Mouse (Mus musculus) heart, postnatal 0 days (tissue): ENCODE measurements at regions not wholly inside any gene's neighbourhood (a gene's known extent, or its start where the extent isn't known, plus 50 kb on each side); places are given as distances from the start of the nearest gene placed in this dataset.

ENCODE experiments used
- ATAC-seq: fragments of 200-750 bp; cut with Nextera tagmentation; 2 replicates; pipeline ENCODE4 v1.8.0; 2017; ENCODE audit warnings: low read depth, moderate number of reproducible peaks, moderate library complexity; ENCODE audit not compliant: insufficient read depth
- DNase-seq: peaks from one replicate; pipeline ENCODE4 v3.0.0-alpha.2; 2016; ENCODE audit warnings: low spot score
- H3K27ac ChIP-seq: fragments of 300-500 bp; sonication (generic); 2 replicates; pipeline ENCODE4 v1.5.1; 2014; ENCODE audit warnings: low read depth, mild to moderate bottlenecking
- H3K27me3 ChIP-seq: fragments of 300-500 bp; sonication (generic); 2 replicates; pipeline ENCODE4 v1.6.1; 2014; ENCODE audit warnings: low read length, mixed read lengths; ENCODE audit not compliant: control insufficient read depth, insufficient read depth
- H3K36me3 ChIP-seq: fragments of 300-500 bp; sonication (generic); replicated peaks from 2 replicates; pipeline ENCODE4 v1.6.1; 2014; ENCODE audit warnings: low read length, mixed read lengths; ENCODE audit not compliant: control insufficient read depth, insufficient read depth
- H3K4me1 ChIP-seq: fragments of 300-500 bp; sonication (generic); 2 replicates; pipeline ENCODE4 v1.6.1; 2014; ENCODE audit warnings: antibody characterized with exemption; ENCODE audit not compliant: control insufficient read depth, insufficient read depth
- H3K4me2 ChIP-seq: fragments of 300-500 bp; sonication (generic); 2 replicates; pipeline ENCODE4 v1.6.1; 2014; ENCODE audit warnings: low read depth, mild to moderate bottlenecking, low read length, moderate library complexity
- H3K4me3 ChIP-seq: fragments of 300-500 bp; sonication (generic); 2 replicates; pipeline ENCODE4 v1.5.1; 2014; ENCODE audit warnings: low read depth, low read length
- H3K9ac ChIP-seq: fragments of 300-500 bp; sonication (generic); replicated peaks from 2 replicates; pipeline ENCODE4 v1.6.1; 2014; ENCODE audit warnings: low read depth, low read length, mixed read lengths
- H3K9me3 ChIP-seq: fragments of 300-500 bp; sonication (generic); replicated peaks from 2 replicates; pipeline ENCODE4 v1.6.1; 2016; ENCODE audit warnings: low read length; ENCODE audit not compliant: control insufficient read depth
- CTCF ChIP-seq: IDR thresholded peaks from 2 replicates; pipeline ENCODE4 v1.5.1; 2016; ENCODE audit warnings: antibody characterized with exemption, control low read depth, low read depth
- EP300 ChIP-seq: IDR thresholded peaks from 2 replicates; pipeline ENCODE4 v1.6.1; 2016; ENCODE audit warnings: antibody characterized with exemption, low read depth
- WGBS: fragments of 180-500 bp; shearing (Covaris S2); extraction: QIAGEN DNeasy Blood & Tissue Kit; methylation state at CpG from one replicate; pipeline ENCODE4 v1.1.7; 2014; 5-methylcytosine and 5-hydroxymethylcytosine counted together

DNA sequence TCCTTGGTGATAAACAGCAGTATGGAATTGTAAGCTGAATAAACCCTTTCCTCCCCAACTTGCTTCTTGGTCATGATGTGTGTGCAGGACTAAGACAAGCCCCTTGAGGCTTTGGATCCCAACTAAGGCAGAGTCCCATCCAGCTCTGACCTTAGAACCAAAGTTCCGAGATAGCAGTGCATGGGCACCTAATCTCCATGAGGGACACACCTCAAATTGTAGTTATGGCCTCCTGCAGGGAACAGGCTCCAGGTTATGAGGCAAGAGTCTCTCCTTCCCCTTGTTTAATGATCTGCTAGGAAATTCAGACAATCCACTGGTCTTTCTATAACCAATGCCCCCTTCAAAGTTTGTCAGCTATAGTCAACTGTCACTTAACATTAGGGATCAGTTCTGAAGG lies 96.9 kb downstream of the Zfp36l1 start:
- DNase-seq (no peak), ATAC-seq (no peak)
- H3K9me3 ChIP-seq = no peaks in the 10 kb centered on the region
- 96% methylated on average over 1 of the region's 1 CpGs for whole genome bisulfite sequencing
- H3K9ac ChIP-seq = no peak overlapping the region
- no peaks in the 10 kb centered on the region for H3K27me3 ChIP-seq
- no peak overlapping the region for H3K27ac ChIP-seq
- no peak for TF ChIP-seq EP300
- no peak for TF ChIP-seq CTCF
- peaks cover 42% of the 10 kb centered on the region for H3K4me1 ChIP-seq
- no peak overlapping the region for H3K4me2 ChIP-seq
- H3K4me3 ChIP-seq = no peak overlapping the region
- no peaks in the 10 kb centered on the region for H3K36me3 ChIP-seq

DNA sequence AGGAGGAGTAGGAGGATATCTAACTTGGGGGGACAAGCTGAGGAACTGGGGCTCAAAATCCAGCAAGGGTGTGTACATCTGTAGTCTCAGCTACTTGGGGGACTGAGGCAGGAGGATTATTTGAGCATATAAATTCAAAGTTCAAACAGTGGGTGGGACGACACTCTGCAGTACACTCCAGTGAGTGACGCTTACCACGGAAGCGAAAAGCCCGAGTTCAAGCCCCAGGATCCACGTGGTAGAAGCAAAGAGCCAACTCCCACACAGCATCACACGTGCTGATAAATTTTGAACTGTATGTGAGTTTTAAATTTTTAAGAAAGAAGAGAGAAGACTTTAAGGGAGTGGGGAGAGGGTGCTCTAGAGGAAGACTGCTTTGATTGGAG lies 98.2 kb downstream of the Zfp36l1 start:
- H3K9me3 ChIP-seq = no peaks in the 10 kb centered on the region
- no peak overlapping the region for H3K9ac ChIP-seq
- peak overlapping the region; percentile 30; the same call in 1 of the 2 replicates for H3K4me2 ChIP-seq
- no peak overlapping the region for H3K4me3 ChIP-seq
- no peaks in the 10 kb centered on the region for H3K36me3 ChIP-seq
- H3K4me1 ChIP-seq = peaks cover 41% of the 10 kb centered on the region
- DNase-seq = no peak
- TF ChIP-seq EP300 = no peak
- no peak for TF ChIP-seq CTCF
- H3K27ac ChIP-seq = peak overlapping the region; percentile 65; the same call in 1 of the 2 replicates
- no peaks in the 10 kb centered on the region for H3K27me3 ChIP-seq
- 57% methylated on average over 7 of the region's 7 CpGs for WGBS
- ATAC-seq = no peak

DNA sequence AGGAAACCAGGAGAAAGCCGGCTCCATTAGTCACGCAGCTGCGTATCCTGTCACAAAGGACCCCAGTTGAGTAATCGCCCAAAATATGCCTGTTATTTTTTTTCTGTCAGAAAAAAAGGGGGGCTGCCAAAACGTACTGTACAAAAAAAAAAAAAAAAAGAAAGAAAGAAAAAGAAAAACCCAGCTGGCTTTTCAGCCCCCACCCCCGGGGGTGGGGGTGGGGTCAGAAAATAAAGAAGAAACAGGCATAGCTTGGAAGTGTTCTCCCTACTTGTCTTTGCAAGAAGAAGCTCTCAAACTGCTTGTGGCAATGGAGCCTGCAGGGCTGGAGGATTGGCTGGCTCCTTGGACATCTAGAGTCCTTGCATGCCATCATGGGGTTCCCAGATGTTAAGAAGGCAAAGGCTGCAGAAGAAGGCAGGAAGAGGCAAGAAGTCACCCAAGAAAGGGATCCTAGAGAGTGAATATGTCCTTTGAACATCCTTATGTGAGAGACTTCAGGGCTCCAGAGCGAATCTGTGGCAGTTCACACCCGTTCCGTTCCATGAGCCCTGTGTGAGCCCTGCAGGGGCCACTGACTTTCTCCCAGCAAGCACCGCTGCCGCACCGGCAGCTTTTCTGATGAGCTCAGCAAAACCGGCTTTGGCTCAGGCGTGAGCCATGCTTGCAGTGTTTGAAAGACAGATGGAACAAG lies 98.8 kb downstream of the Zfp36l1 start:
- no peak for TF ChIP-seq CTCF
- no peak for TF ChIP-seq EP300
- DNase-seq = peak; percentile 23
- Histone ChIP-seq H3K9me3 (no peaks in the 10 kb centered on the region), H3K4me3 (no peak overlapping the region), H3K36me3 (no peaks in the 10 kb centered on the region), H3K4me1 (peaks cover 41% of the 10 kb centered on the region), H3K9ac (no peak overlapping the region), H3K27ac (peak overlapping the region; percentile 65), H3K4me2 (peak overlapping the region; percentile 30; the same call in 1 of the 2 replicates), H3K27me3 (no peaks in the 10 kb centered on the region)
- WGBS = 40% methylated on average over 14 of the region's 14 CpGs
- ATAC-seq = peak; percentile 27; the same call in 1 of the 2 replicates

- H3K27me3 ChIP-seq = no peaks in the 10 kb centered on the region
- H3K9ac ChIP-seq = no peak overlapping the region
- 78% methylated on average over 6 of the region's 6 CpGs for WGBS
- H3K27ac ChIP-seq = peak overlapping the region; percentile 37; the same call in 1 of the 2 replicates
- no peaks in the 10 kb centered on the region for H3K36me3 ChIP-seq
- H3K4me2 ChIP-seq = peak overlapping the region; percentile 30; the same call in 1 of the 2 replicates
- ATAC-seq (no peak), DNase-seq (no peak)
- TF ChIP-seq EP300 = no peak
- no peak for TF ChIP-seq CTCF
- H3K4me1 ChIP-seq = peaks cover 36% of the 10 kb centered on the region
- H3K4me3 ChIP-seq = no peak overlapping the region
- H3K9me3 ChIP-seq = no peaks in the 10 kb centered on the region
Observed at GRCm38 (mm10) chr12:80013577-80013903, 99.3 kb downstream of the Zfp36l1 start.

GRCm38 (mm10) chr12:80011916-80012315 lies 100.9 kb downstream of the Zfp36l1 start:
- Histone ChIP-seq H3K27me3 (no peaks in the 10 kb centered on the region), H3K27ac (peak overlapping the region; percentile 69), H3K9ac (no peak overlapping the region), H3K4me2 (no peak overlapping the region), H3K4me3 (no peak overlapping the region), H3K9me3 (no peaks in the 10 kb centered on the region), H3K4me1 (peaks cover 20% of the 10 kb centered on the region), H3K36me3 (no peaks in the 10 kb centered on the region)
- 25% methylated on average over 6 of the region's 6 CpGs for WGBS
- ATAC-seq (peak; percentile 77), DNase-seq (peak; percentile 73)
- no peak for TF ChIP-seq CTCF
- no peak for TF ChIP-seq EP300

- ATAC-seq = no peak
- WGBS = 94% methylated on average over 1 of the region's 1 CpGs
- DNase-seq = no peak
- Histone ChIP-seq H3K27ac (no peak overlapping the region), H3K4me1 (peaks cover 18% of the 10 kb centered on the region), H3K36me3 (no peaks in the 10 kb centered on the region), H3K4me2 (no peak overlapping the region), H3K4me3 (no peak overlapping the region), H3K27me3 (no peaks in the 10 kb centered on the region), H3K9me3 (no peaks in the 10 kb centered on the region), H3K9ac (no peak overlapping the region)
- no peak for TF ChIP-seq EP300
- TF ChIP-seq CTCF = no peak
Observed at GRCm38 (mm10) chr12:80010947-80011346, 101.9 kb downstream of the Zfp36l1 start.
